Mouse (Mus musculus) midbrain, embryonic 16.5 days (tissue): Measurements from ENCODE around the gene Gja1. TPM values are rescaled to one million over a fixed set of nuclear protein-coding genes. Genes with fewer than 3 reads are reported as not detected.
"Not testable (repeated sequence)": the region's sequence is repeated elsewhere in the genome, so short reads cannot be mapped to it uniquely, and the experiment has no call there.

Experiments
- ATAC-seq: fragments of 200-750 bp; cut with Nextera tagmentation; 2 replicates; pipeline ENCODE4 v1.8.0; 2017; ENCODE audit warnings: moderate TSS enrichment
- H3K27ac ChIP-seq: fragments of 300-500 bp; sonication (generic); 2 replicates; pipeline ENCODE4 v1.5.1; 2014; ENCODE audit warnings: mild to moderate bottlenecking, low read length, mixed read lengths
- H3K27me3 ChIP-seq: fragments of 300-500 bp; sonication (generic); 2 replicates; pipeline ENCODE4 v1.6.1; 2014; ENCODE audit warnings: low read depth, low read length, mixed read lengths; ENCODE audit not compliant: control insufficient read depth, insufficient read depth
- H3K36me3 ChIP-seq: fragments of 300-500 bp; sonication (generic); 2 replicates; pipeline ENCODE4 v1.6.1; 2014; ENCODE audit warnings: mild to moderate bottlenecking, low read length, moderate library complexity, mixed read lengths; ENCODE audit not compliant: control insufficient read depth, insufficient read depth
- H3K4me1 ChIP-seq: fragments of 300-500 bp; sonication (generic); 2 replicates; pipeline ENCODE4 v1.6.1; 2014; ENCODE audit warnings: mild to moderate bottlenecking, low read length, mixed read lengths; ENCODE audit not compliant: control insufficient read depth, insufficient read depth
- H3K4me2 ChIP-seq: fragments of 300-500 bp; sonication (generic); 2 replicates; pipeline ENCODE4 v1.6.1; 2014; ENCODE audit warnings: mild to moderate bottlenecking, low read length, mixed read lengths
- H3K4me3 ChIP-seq: fragments of 300-500 bp; sonication (generic); 2 replicates; pipeline ENCODE4 v1.5.1; 2014; ENCODE audit warnings: low read depth, mild to moderate bottlenecking, low read length, moderate library complexity, mixed read lengths
- H3K9ac ChIP-seq: fragments of 300-500 bp; sonication (generic); 2 replicates; pipeline ENCODE4 v1.6.1; 2014; ENCODE audit warnings: low read depth, low read length, mixed read lengths
- H3K9me3 ChIP-seq: fragments of 300-500 bp; sonication (generic); replicated peaks from 2 replicates; pipeline ENCODE4 v1.6.1; 2014; ENCODE audit warnings: mild to moderate bottlenecking, low read length, mixed read lengths; ENCODE audit not compliant: control insufficient read depth, poor library complexity, severe bottlenecking
- WGBS: fragments of 180-500 bp; shearing (Covaris S2); extraction: QIAGEN DNeasy Blood & Tissue Kit; methylation state at CpG from one replicate; pipeline ENCODE4 v1.1.7; 2014; 5-methylcytosine and 5-hydroxymethylcytosine counted together
- polyA plus RNA-seq: library from polyadenylated mRNA; unstranded; fragments of >200 nt; fragmentation: Nextera tagmentation; extraction: Ambion mirVana; gene quantifications from 2 replicates; pipeline ENCODE4 v1.2.1, GENCODE M21; 2015

The Gja1 gene
- polyA plus RNA-seq, 1 experiment from 2014 or later: 99.9 TPM

DNA sequence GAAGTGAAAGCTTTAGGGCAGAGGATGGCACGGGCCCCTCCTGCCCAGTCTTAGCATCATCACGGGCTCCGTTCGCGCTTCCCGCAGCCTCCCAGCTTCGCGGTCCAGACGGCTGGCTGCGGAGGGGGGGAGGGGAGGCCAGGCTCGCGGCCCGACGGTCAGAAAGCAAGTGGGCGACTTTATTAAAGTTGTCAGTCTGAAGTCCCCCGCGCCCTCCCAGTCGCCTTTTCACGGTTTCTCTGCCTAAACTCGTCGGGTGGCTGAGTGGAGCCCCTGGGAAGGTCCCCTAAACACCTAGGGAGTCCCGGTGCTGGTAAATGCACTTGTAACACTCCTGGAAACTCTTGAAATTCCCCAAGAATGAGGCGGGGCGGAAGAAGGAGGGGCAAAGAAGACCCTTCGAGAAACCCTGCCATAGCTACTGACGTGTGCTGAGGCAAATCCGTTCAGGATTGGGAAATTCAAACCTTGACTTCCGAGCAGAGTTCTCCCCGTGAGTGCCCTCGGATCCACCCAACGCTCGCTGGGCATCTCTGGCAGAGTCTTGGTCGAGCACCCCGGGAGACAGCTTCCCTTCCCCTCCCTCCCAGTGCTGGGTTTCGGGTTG is 1.6 kb downstream of the Gja1 start:
- Histone ChIP-seq H3K4me3 (peak overlapping the region; percentile 49), H3K9me3 (no peaks in the 10 kb centered on the region), H3K4me2 (peak overlapping the region; percentile 93), H3K4me1 (0 out of 2 replicates have a peak, but pooled peaks cover 6% of the 10 kb centered on the region), H3K9ac (peak overlapping the region; percentile 56), H3K27me3 (peaks cover 10% of the 10 kb centered on the region; the same call in 1 of the 2 replicates), H3K27ac (peak overlapping the region; percentile 45), H3K36me3 (no peaks in the 10 kb centered on the region)
- under 1% methylated on average over 35 of the region's 35 CpGs for WGBS
- peak; percentile 86 for ATAC-seq

DNA sequence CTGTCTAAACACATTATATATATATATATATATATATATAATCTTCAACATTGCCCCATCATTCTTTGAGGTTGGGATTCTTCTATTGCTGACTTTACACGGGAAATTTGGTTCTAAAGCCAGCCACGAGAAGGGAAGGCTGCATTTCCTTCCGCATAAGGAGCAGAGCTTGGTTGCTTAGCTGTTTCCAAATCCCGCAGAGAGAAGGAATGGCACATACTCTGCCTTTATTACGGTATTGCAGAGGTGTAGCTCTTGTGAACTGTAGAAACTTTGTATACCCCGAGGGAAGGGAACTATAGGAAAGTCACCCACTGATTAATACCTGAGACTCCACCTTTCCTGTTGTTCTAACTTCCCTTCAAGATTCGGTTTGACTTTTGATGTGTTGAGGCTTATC is 2.6 kb downstream of the Gja1 start:
- Histone ChIP-seq H3K36me3 (no peaks in the 10 kb centered on the region), H3K9ac (no peak overlapping the region), H3K27me3 (peaks cover 10% of the 10 kb centered on the region; the same call in 1 of the 2 replicates), H3K9me3 (no peaks in the 10 kb centered on the region), H3K4me1 (0 out of 2 replicates have a peak, but pooled peaks cover 6% of the 10 kb centered on the region), H3K4me2 (peak overlapping the region; percentile 93), H3K27ac (no peak overlapping the region), H3K4me3 (peak overlapping the region; percentile 49; the same call in 1 of the 2 replicates)
- WGBS: 6% methylated on average over 7 of the region's 7 CpGs
- no peak for ATAC-seq

DNA sequence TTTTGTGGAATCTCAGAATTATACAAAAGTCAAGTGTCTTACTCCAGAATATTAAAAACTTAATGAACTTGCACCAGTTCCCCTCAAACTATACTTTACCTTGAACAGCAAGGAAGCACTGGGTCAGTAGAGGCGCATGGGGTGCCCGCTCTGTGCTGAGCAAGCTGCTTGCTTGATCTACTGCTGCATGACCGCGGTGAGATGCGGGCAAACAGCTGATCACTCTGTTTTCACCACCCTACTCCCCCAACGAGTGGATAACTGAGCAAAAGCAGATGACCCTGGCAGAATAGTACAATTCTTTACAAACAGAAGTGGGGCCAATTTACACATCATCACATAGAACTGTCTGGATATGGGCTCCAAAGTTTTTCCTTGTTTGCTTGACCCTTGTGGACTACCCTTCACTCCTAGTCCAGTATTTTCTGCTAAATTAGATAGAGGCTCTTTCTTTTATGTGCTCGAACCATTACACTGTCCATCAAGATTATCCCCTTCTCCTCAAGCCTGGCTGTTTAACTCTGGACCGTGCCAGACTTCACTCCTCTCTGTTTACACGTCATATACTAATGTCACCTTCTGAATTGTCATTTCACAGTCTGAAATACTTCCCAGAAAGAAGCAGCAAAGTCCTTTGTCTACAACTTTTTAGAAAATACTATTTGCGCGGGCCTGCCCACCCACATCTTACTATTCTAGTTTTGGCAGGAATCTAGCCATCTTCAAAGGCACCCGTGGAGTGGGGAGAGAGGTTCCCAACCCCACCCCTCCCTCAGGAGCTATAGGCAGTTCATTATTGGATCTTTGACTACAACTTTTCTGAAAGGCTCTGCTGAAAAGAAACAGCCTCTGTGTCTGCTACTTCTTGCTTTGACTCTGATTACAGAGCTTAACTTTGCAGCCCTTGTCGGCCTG is 8.3 kb downstream of the Gja1 start:
- H3K4me2 ChIP-seq: no peak overlapping the region
- no peak overlapping the region for H3K27ac ChIP-seq
- H3K9ac ChIP-seq: no peak overlapping the region
- no peaks in the 10 kb centered on the region for H3K27me3 ChIP-seq
- no peak overlapping the region for H3K4me3 ChIP-seq
- ATAC-seq: peak; percentile 25; the same call in 1 of the 2 replicates
- peaks cover 4% of the 10 kb centered on the region; the same call in 1 of the 2 replicates for H3K36me3 ChIP-seq
- WGBS: 44% methylated on average over 13 of the region's 13 CpGs
- no peaks in the 10 kb centered on the region for H3K4me1 ChIP-seq
- H3K9me3 ChIP-seq: no peaks in the 10 kb centered on the region; the same call in 1 of the 2 replicates

DNA sequence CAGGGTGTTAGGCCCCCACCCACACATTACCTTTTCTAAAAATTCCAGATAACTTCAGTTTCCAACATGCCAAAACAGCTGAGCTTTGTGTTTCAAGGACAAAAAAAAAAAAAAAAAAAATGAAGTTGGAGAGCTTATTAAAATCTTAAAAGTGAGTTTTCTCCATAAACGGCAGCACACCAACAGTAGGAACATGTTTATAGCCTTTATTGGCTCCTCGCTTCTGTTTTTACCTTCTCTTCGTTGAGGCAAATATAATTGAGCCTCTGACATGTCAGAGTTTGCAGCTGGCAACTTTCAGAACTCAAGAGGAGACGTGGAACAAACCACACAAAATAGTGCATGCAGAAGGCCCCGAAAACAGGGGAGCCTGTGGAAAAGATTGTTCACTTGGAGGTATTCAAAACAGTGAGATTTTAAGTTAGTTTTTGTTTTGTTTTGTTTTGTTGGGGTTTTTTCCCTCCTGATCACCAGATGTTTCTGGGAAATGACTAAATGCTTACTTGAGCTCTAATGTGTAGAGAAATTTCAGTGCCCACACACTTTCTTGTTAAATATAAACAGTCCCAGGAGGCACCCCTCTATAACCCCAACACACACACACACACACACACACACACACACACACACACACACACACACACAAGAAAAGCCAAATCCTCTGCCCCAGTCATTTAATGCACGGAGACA is 16.1 kb downstream of the Gja1 start:
- 84% methylated on average over 6 of the region's 6 CpGs for WGBS

DNA sequence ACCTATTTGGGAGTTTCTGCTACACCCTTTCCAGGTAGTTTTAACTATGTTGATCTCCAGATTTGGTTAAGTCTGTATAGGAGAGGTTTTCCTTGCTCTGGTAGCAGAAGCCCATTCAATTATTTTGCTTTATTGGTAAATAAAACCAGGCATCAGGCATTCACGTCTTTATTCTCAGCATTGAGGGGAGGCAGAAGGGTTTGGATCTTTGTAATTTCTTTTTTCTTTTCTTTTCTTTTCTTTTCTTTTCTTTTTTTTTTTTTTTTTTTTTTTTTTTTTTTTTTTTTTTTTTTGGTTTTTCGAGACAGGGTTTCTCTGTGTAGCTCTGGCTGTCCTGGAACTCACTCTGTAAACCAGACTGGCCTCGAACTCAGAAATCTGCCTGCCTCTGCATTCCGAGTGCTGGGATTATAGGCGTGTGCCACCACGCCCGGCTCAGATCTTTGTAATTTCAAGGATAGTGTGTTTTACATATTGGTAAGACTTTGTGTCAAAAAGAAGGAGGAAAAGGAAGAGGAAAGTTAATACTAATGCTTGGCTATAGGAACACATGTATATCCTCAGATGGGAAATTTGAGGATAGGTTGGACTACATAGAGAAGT is 16.8 kb downstream of the Gja1 start:
- WGBS: 91% methylated on average over 7 of the region's 7 CpGs
- H3K36me3 ChIP-seq, H3K4me2 ChIP-seq, ATAC-seq, H3K9ac ChIP-seq, H3K4me1 ChIP-seq, H3K27ac ChIP-seq, H3K4me3 ChIP-seq, H3K9me3 ChIP-seq, H3K27me3 ChIP-seq: not testable (repeated sequence)

More for the DNA sequence above, 16.1 kb downstream of the Gja1 start:
- Histone ChIP-seq H3K36me3 (peaks cover 4% of the 10 kb centered on the region; the same call in 1 of the 2 replicates), H3K4me3 (no peak overlapping the region), H3K9me3 (no peaks in the 10 kb centered on the region), H3K27me3 (no peaks in the 10 kb centered on the region), H3K27ac (no peak overlapping the region), H3K4me2 (no peak overlapping the region), H3K4me1 (no peaks in the 10 kb centered on the region), H3K9ac (no peak overlapping the region)
- no peak for ATAC-seq

DNA sequence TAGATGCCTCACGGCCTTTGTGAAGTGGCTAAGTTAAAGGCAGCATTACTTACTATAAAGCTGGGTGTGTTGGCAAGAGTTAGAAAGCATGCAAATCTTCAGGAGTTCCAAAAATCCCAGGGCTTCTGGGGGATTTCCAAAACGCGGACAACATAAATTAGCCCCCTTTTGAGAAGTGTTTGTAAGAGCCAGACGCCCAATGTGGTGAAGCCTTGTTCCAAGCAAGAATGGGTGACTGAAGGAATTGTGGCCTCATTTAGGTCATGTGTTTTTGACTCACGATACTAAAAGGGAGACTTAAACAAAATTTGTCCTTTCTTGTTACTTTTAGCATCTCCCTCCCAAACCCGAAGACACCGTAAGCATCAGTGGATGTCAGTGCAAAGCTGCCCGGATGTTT is 20.7 kb downstream of the Gja1 start:
- no peak for ATAC-seq
- no peak overlapping the region for H3K4me3 ChIP-seq
- no peaks in the 10 kb centered on the region for H3K9me3 ChIP-seq
- no peaks in the 10 kb centered on the region for H3K27me3 ChIP-seq
- no peaks in the 10 kb centered on the region for H3K36me3 ChIP-seq
- H3K4me1 ChIP-seq: no peaks in the 10 kb centered on the region
- H3K4me2 ChIP-seq: no peak overlapping the region
- H3K9ac ChIP-seq: no peak overlapping the region
- 79% methylated on average over 8 of the region's 8 CpGs for WGBS
- H3K27ac ChIP-seq: no peak overlapping the region

DNA sequence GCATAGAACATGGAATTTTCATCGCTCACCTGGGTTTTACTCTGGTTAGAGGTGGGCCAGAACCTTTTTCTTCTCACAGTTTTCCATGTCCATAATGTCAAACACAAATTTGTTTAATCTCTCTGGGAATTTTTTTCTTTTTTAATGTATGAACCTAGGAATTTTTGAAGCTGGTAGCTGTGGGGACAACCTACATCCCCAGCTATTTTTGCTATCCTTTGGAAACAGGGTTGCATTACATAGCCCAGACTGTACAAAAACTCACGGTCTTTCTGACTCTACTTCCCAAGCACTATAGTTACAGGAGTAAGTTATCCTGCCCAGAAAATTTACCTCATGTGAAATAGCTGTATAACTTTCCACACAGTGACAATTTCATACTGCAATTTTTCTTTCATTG is 21.2 kb downstream of the Gja1 start:
- H3K9ac ChIP-seq: no peak overlapping the region
- WGBS: 93% methylated on average over 2 of the region's 2 CpGs
- no peak overlapping the region for H3K4me2 ChIP-seq
- no peaks in the 10 kb centered on the region for H3K27me3 ChIP-seq
- H3K4me3 ChIP-seq: no peak overlapping the region
- H3K4me1 ChIP-seq: no peaks in the 10 kb centered on the region
- ATAC-seq: no peak
- no peak overlapping the region for H3K27ac ChIP-seq
- H3K9me3 ChIP-seq: no peaks in the 10 kb centered on the region
- H3K36me3 ChIP-seq: no peaks in the 10 kb centered on the region

DNA sequence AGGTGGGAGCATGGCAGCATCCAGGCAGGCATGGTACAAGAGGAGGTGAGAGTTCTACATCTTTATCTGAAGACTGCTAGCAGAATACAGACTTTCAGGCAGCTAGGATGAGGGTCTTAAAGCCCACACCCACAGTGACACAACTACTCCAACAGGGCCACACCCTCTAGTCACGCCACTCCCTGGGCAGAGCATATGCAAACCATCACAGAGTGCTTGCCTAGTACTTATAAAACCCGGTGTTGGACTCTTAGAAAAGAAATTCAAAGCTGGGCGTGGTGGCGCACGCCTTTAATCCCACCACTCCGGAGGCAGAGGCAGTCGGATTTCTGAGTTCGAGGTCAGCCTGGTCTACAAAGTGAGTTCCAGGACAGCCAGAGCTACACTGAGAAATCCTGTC is 24.3 kb downstream of the Gja1 start:
- H3K4me2 ChIP-seq, H3K9me3 ChIP-seq, H3K27ac ChIP-seq, H3K36me3 ChIP-seq, H3K4me1 ChIP-seq, H3K4me3 ChIP-seq, H3K9ac ChIP-seq, H3K27me3 ChIP-seq, ATAC-seq: not testable (repeated sequence)
- WGBS: 91% methylated on average over 8 of the region's 8 CpGs
